Mouse (Mus musculus) midbrain, embryonic 11.5 days (tissue): ENCODE results near the gene Fgfr1op. TPM values are rescaled to one million over a fixed set of nuclear protein-coding genes. Genes with fewer than 3 reads are reported as not detected.
A peak's percentile ranks its signal among the peaks of the same experiment; 100 is the strongest.

Experiments used
- ATAC-seq: fragments of 200-750 bp; cut with Nextera tagmentation; 2 replicates; pipeline ENCODE4 v1.8.0; 2017; ENCODE audit warnings: moderate TSS enrichment, moderate library complexity; ENCODE audit not compliant: low FRiP score
- DNase-seq: peaks from one replicate; pipeline ENCODE4 v3.0.0; 2015; ENCODE audit warnings: low spot score; ENCODE audit errors: missing footprints
- H3K27ac ChIP-seq: fragments of 300-500 bp; sonication (generic); 2 replicates; pipeline ENCODE4 v1.5.1; 2014; ENCODE audit warnings: low read depth, low read length
- H3K27me3 ChIP-seq: fragments of 300-500 bp; sonication (generic); 2 replicates; pipeline ENCODE4 v1.6.1; 2014; ENCODE audit warnings: mild to moderate bottlenecking, low read length, moderate library complexity, mixed read lengths; ENCODE audit not compliant: control insufficient read depth, insufficient read depth
- H3K36me3 ChIP-seq: fragments of 300-500 bp; sonication (generic); 2 replicates; pipeline ENCODE4 v1.6.1; 2014; ENCODE audit warnings: mild to moderate bottlenecking, low read length, moderate library complexity, mixed read lengths; ENCODE audit not compliant: control insufficient read depth, insufficient read depth
- H3K4me1 ChIP-seq: fragments of 300-500 bp; sonication (generic); 2 replicates; pipeline ENCODE4 v1.6.1; 2014; ENCODE audit warnings: low read length; ENCODE audit not compliant: control insufficient read depth, insufficient read depth
- H3K4me2 ChIP-seq: fragments of 300-500 bp; sonication (generic); 2 replicates; pipeline ENCODE4 v1.6.1; 2014; ENCODE audit warnings: mild to moderate bottlenecking, moderate library complexity
- H3K4me3 ChIP-seq: fragments of 300-500 bp; sonication (generic); 2 replicates; pipeline ENCODE4 v1.5.1; 2014; ENCODE audit warnings: low read depth, low read length
- H3K9ac ChIP-seq: fragments of 300-500 bp; sonication (generic); 2 replicates; pipeline ENCODE4 v1.6.1; 2014; ENCODE audit warnings: low read length
- H3K9me3 ChIP-seq: fragments of 300-500 bp; sonication (generic); 2 replicates; pipeline ENCODE4 v1.6.1; 2016; ENCODE audit warnings: low read length; ENCODE audit not compliant: control insufficient read depth
- WGBS: fragments of 180-500 bp; shearing (Covaris S2); extraction: QIAGEN DNeasy Blood & Tissue Kit; methylation state at CpG from one replicate; pipeline ENCODE4 v1.1.7; 2014; 5-methylcytosine and 5-hydroxymethylcytosine counted together
- polyA plus RNA-seq: library from polyadenylated mRNA; unstranded; fragments of >200 nt; fragmentation: Nextera tagmentation; extraction: Ambion mirVana; gene quantifications from 2 replicates; pipeline ENCODE4 v1.2.1, GENCODE M21; 2014

Gene Fgfr1op
- polyA plus RNA-seq, 1 experiment from 2014 or later, result 61.3 TPM

GRCm38 (mm10) chr17:8210675-8211074 is 45.4 kb downstream of the Fgfr1op start:
- no peak overlapping the region for H3K4me2 ChIP-seq
- DNase-seq, result peak; percentile 2

GRCm38 (mm10) chr17:8211399-8211798 is 46.1 kb downstream of the Fgfr1op start:
- no peak for ATAC-seq
- Histone ChIP-seq H3K4me3 (no peak overlapping the region), H3K4me2 (no peak overlapping the region), H3K36me3 (no peaks in the 10 kb centered on the region), H3K27ac (no peak overlapping the region), H3K27me3 (no peaks in the 10 kb centered on the region), H3K4me1 (no peaks in the 10 kb centered on the region), H3K9ac (no peak overlapping the region), H3K9me3 (no peaks in the 10 kb centered on the region)
- peak; percentile 6 for DNase-seq
- WGBS, result 90% methylated on average over 6 of the region's 6 CpGs

More at GRCm38 (mm10) chr17:8210675-8211074, 45.4 kb downstream of the Fgfr1op start:
- H3K4me1 ChIP-seq, result no peaks in the 10 kb centered on the region
- H3K36me3 ChIP-seq, result no peaks in the 10 kb centered on the region
- H3K9me3 ChIP-seq, result no peaks in the 10 kb centered on the region
- no peak overlapping the region for H3K9ac ChIP-seq
- ATAC-seq, result no peak
- H3K27ac ChIP-seq, result no peak overlapping the region
- no peak overlapping the region for H3K4me3 ChIP-seq
- WGBS, result 89% methylated on average over 10 of the region's 10 CpGs
- H3K27me3 ChIP-seq, result no peaks in the 10 kb centered on the region

- H3K27me3 ChIP-seq, result no peaks in the 10 kb centered on the region
- 89% methylated on average over 1 of the region's 1 CpGs for WGBS
- H3K4me2 ChIP-seq, result no peak overlapping the region
- no peak for ATAC-seq
- H3K9me3 ChIP-seq, result no peaks in the 10 kb centered on the region
- no peak overlapping the region for H3K4me3 ChIP-seq
- H3K27ac ChIP-seq, result no peak overlapping the region
- H3K36me3 ChIP-seq, result no peaks in the 10 kb centered on the region
- H3K9ac ChIP-seq, result no peak overlapping the region
- DNase-seq, result peak; percentile 4
- H3K4me1 ChIP-seq, result no peaks in the 10 kb centered on the region
These were observed 49.1 kb downstream of the Fgfr1op start for GRCm38 (mm10) chr17:8214369-8214768.

- Histone ChIP-seq H3K36me3 (no peaks in the 10 kb centered on the region), H3K27me3 (no peaks in the 10 kb centered on the region), H3K9me3 (no peaks in the 10 kb centered on the region), H3K4me1 (no peaks in the 10 kb centered on the region), H3K27ac (no peak overlapping the region), H3K9ac (no peak overlapping the region), H3K4me3 (no peak overlapping the region), H3K4me2 (no peak overlapping the region)
- ATAC-seq (no peak), DNase-seq (peak; percentile 67)
- 90% methylated on average over 12 of the region's 12 CpGs for WGBS
These were observed 49.9 kb downstream of the Fgfr1op start for GRCm38 (mm10) chr17:8215016-8215745.

GRCm38 (mm10) chr17:8223225-8223624 is 57.9 kb downstream of the Fgfr1op start:
- H3K4me1 ChIP-seq, result no peaks in the 10 kb centered on the region
- ATAC-seq (no peak), DNase-seq (peak; percentile 6)
- H3K27ac ChIP-seq, result no peak overlapping the region
- H3K9me3 ChIP-seq, result no peaks in the 10 kb centered on the region
- H3K36me3 ChIP-seq, result no peaks in the 10 kb centered on the region
- WGBS, result 94% methylated on average over 10 of the region's 10 CpGs
- H3K4me2 ChIP-seq, result no peak overlapping the region
- no peak overlapping the region for H3K4me3 ChIP-seq
- no peak overlapping the region for H3K9ac ChIP-seq
- no peaks in the 10 kb centered on the region for H3K27me3 ChIP-seq

GRCm38 (mm10) chr17:8224072-8224471 is 58.8 kb downstream of the Fgfr1op start:
- H3K4me2 ChIP-seq, result no peak overlapping the region
- no peak overlapping the region for H3K9ac ChIP-seq
- no peaks in the 10 kb centered on the region for H3K4me1 ChIP-seq
- H3K27me3 ChIP-seq, result no peaks in the 10 kb centered on the region
- H3K9me3 ChIP-seq, result no peaks in the 10 kb centered on the region
- 76% methylated on average over 1 of the region's 1 CpGs for WGBS
- H3K36me3 ChIP-seq, result no peaks in the 10 kb centered on the region
- H3K4me3 ChIP-seq, result no peak overlapping the region
- no peak overlapping the region for H3K27ac ChIP-seq
- DNase-seq, result peak; percentile 12
- ATAC-seq, result no peak

GRCm38 (mm10) chr17:8225166-8225565 is 59.9 kb downstream of the Fgfr1op start:
- ATAC-seq (no peak), DNase-seq (no peak)
- 96% methylated on average over 2 of the region's 2 CpGs for WGBS
- no peaks in the 10 kb centered on the region for H3K4me1 ChIP-seq
- H3K27me3 ChIP-seq, result no peaks in the 10 kb centered on the region
- H3K9ac ChIP-seq, result no peak overlapping the region
- no peak overlapping the region for H3K4me3 ChIP-seq
- no peak overlapping the region for H3K27ac ChIP-seq
- H3K9me3 ChIP-seq, result no peaks in the 10 kb centered on the region
- no peak overlapping the region for H3K4me2 ChIP-seq
- H3K36me3 ChIP-seq, result no peaks in the 10 kb centered on the region

GRCm38 (mm10) chr17:8225746-8226145 is 60.4 kb downstream of the Fgfr1op start:
- Histone ChIP-seq H3K27ac (no peak overlapping the region), H3K36me3 (no peaks in the 10 kb centered on the region), H3K27me3 (no peaks in the 10 kb centered on the region), H3K4me3 (no peak overlapping the region), H3K9me3 (no peaks in the 10 kb centered on the region), H3K4me1 (no peaks in the 10 kb centered on the region), H3K4me2 (no peak overlapping the region), H3K9ac (no peak overlapping the region)
- DNase-seq (no peak), ATAC-seq (no peak)
- WGBS, result 80% methylated on average over 4 of the region's 4 CpGs

GRCm38 (mm10) chr17:8228622-8229021 is 63.3 kb downstream of the Fgfr1op start:
- no peak overlapping the region for H3K4me2 ChIP-seq
- no peak overlapping the region for H3K27ac ChIP-seq
- H3K4me1 ChIP-seq, result no peaks in the 10 kb centered on the region
- H3K4me3 ChIP-seq, result no peak overlapping the region
- DNase-seq, result peak; percentile 35
- H3K9me3 ChIP-seq, result no peaks in the 10 kb centered on the region
- H3K36me3 ChIP-seq, result no peaks in the 10 kb centered on the region
- no peak overlapping the region for H3K9ac ChIP-seq
- ATAC-seq, result no peak
- H3K27me3 ChIP-seq, result no peaks in the 10 kb centered on the region
- WGBS, result 55% methylated on average over 9 of the region's 9 CpGs
